Mouse (Mus musculus) liver, embryonic 12.5 days (tissue): Measurements from ENCODE around the gene Nenf. TPM values are rescaled to one million over a fixed set of nuclear protein-coding genes. Genes with fewer than 3 reads are reported as not detected.

Experiments used
- ATAC-seq: fragments of 200-750 bp; cut with Nextera tagmentation; 2 replicates; pipeline ENCODE4 v1.8.0; 2017; ENCODE audit warnings: moderate number of reproducible peaks, mild to moderate bottlenecking, moderate library complexity
- H3K27ac ChIP-seq: fragments of 300-500 bp; sonication (generic); 2 replicates; pipeline ENCODE4 v1.5.1; 2016; ENCODE audit warnings: mild to moderate bottlenecking
- H3K27me3 ChIP-seq: fragments of 300-500 bp; sonication (generic); replicated peaks from 2 replicates; pipeline ENCODE4 v1.6.1; 2016; ENCODE audit warnings: mild to moderate bottlenecking, moderate library complexity
- H3K36me3 ChIP-seq: fragments of 300-500 bp; sonication (generic); 2 replicates; pipeline ENCODE4 v1.6.1; 2016; ENCODE audit warnings: mild to moderate bottlenecking, moderate library complexity
- H3K4me1 ChIP-seq: fragments of 300-500 bp; sonication (generic); 2 replicates; pipeline ENCODE4 v1.6.1; 2016
- H3K4me2 ChIP-seq: fragments of 300-500 bp; sonication (generic); 2 replicates; pipeline ENCODE4 v1.6.1; 2016; ENCODE audit warnings: mild to moderate bottlenecking, moderate library complexity
- H3K4me3 ChIP-seq: fragments of 300-500 bp; sonication (generic); 2 replicates; pipeline ENCODE4 v1.5.1; 2016; ENCODE audit warnings: mild to moderate bottlenecking, moderate library complexity
- H3K9ac ChIP-seq: fragments of 300-500 bp; sonication (generic); 2 replicates; pipeline ENCODE4 v1.6.1; 2016; ENCODE audit warnings: mild to moderate bottlenecking, moderate library complexity
- H3K9me3 ChIP-seq: fragments of 300-500 bp; sonication (generic); replicated peaks from 2 replicates; pipeline ENCODE4 v1.6.1; 2016; ENCODE audit warnings: mild to moderate bottlenecking, moderate library complexity
- WGBS: fragments of 180-500 bp; shearing (Covaris S2); methylation state at CpG from one replicate; pipeline ENCODE4 v1.1.7; 2016; ENCODE audit not compliant: insufficient replicate concordance; 5-methylcytosine and 5-hydroxymethylcytosine counted together
- polyA plus RNA-seq: library from polyadenylated mRNA; unstranded; fragments of >200 nt; fragmentation: Nextera tagmentation; extraction: Ambion mirVana; gene quantifications from 2 replicates; pipeline ENCODE4 v1.2.1, GENCODE M21; 2016

Nenf gene
- polyA plus RNA-seq, 1 experiment from 2014 or later = 37.1 TPM

DNA sequence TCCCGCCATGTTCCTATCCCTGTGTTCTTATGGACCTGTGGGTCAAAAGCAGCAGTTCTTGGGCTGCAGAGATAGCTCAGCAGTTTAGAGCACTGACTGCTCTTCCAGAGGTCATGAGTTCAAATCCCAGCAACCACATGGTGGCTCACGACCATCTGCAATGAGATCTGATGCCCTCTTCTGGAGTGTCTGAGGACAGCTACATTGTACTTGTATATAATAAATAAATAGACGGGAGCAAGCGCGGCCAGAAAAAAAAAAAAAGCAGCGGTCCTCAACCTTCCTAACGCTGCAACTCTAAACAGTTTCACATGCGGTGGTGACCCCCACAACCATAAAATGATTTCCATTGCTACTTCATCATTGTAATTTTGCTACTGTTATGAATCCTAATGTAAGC is 1.2 kb downstream of the Nenf start:
- no peak for ATAC-seq
- no peaks in the 10 kb centered on the region for H3K9me3 ChIP-seq
- peaks cover 39% of the 10 kb centered on the region for H3K4me1 ChIP-seq
- H3K4me3 ChIP-seq = peak overlapping the region; percentile 82
- H3K27ac ChIP-seq = 0 out of 2 replicates have a peak overlapping the region, but pooled peaks have one; percentile 90
- H3K36me3 ChIP-seq = no peaks in the 10 kb centered on the region
- peak overlapping the region; percentile 90 for H3K4me2 ChIP-seq
- H3K9ac ChIP-seq = peak overlapping the region; percentile 90; the same call in 1 of the 2 replicates
- WGBS = 87% methylated on average over 8 of the region's 8 CpGs
- no peaks in the 10 kb centered on the region; the same call in 1 of the 2 replicates for H3K27me3 ChIP-seq

DNA sequence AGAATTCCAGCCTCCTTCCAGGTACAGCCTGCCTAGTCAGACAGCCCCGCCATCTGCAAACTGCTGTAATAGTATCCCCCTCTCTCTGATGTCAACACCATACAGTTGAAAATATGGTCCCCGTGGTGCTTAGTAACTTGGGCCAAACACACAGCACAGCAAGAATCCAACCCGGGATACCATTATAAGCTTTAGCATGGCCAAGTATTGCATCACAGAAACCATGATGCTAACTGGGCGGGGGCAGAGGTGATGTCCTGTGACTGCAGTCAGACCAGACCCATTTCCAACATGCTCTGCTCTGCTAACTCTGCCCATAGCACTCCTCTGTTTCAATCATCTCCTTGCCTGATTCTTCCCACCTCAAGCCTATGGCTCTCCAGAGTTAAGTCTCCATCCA is 4.1 kb downstream of the Nenf start:
- no peaks in the 10 kb centered on the region for H3K9me3 ChIP-seq
- no peak overlapping the region for H3K27ac ChIP-seq
- H3K36me3 ChIP-seq = peaks cover 5% of the 10 kb centered on the region; the same call in 1 of the 2 replicates
- 57% methylated on average over 4 of the region's 4 CpGs for WGBS
- H3K27me3 ChIP-seq = no peaks in the 10 kb centered on the region
- ATAC-seq = no peak
- peaks cover 33% of the 10 kb centered on the region for H3K4me1 ChIP-seq
- no peak overlapping the region for H3K9ac ChIP-seq
- H3K4me3 ChIP-seq = no peak overlapping the region
- H3K4me2 ChIP-seq = no peak overlapping the region

DNA sequence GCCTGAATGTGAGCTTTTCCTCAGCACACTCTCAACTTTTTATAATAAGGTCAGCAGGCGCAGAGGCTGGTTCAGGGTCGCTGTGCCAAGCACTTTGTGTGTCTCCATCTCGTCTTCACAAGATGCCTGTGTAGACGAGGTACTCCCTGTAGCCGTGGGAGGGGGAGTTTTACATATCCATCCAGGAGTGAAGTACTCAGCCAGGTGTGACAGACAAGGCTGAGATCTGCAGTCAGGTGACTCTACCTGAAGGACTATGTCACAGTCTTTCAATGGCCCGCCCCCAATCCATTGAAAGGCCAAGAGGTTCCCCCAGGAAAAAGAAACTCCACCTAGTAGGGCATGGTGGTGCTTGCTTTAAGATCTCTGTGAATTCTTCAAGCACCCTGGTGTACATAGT is 4.8 kb downstream of the Nenf start:
- ATAC-seq = no peak
- Histone ChIP-seq H3K27ac (no peak overlapping the region), H3K4me2 (peak overlapping the region; percentile 71), H3K9ac (peak overlapping the region; percentile 73), H3K36me3 (peaks cover 8% of the 10 kb centered on the region), H3K4me3 (peak overlapping the region; percentile 66), H3K4me1 (peaks cover 25% of the 10 kb centered on the region), H3K27me3 (no peaks in the 10 kb centered on the region), H3K9me3 (no peaks in the 10 kb centered on the region; the same call in 1 of the 2 replicates)
- 62% methylated on average over 6 of the region's 6 CpGs for WGBS

DNA sequence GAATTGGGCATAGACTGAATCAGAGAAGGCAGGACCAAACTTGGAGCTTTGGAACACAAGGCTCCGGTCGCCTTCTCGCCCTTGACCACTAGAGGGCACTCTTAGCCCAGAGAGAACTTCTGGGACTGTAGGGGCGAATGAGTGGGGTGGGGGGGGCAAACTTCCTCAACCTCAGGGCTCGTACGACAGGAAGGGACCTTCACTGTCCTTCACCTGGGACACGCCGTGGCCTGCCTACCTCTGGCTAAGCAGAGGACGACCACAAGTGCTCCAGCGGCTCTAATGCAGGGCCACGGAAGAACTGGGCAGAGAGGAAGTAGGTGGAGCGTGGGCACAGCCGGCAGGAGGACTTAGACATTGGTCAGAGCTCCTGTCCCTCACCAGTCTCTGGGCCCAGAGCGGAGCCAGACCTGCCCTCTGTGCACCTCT is 5.5 kb downstream of the Nenf start:
- WGBS = 0% methylated on average over 14 of the region's 14 CpGs

DNA sequence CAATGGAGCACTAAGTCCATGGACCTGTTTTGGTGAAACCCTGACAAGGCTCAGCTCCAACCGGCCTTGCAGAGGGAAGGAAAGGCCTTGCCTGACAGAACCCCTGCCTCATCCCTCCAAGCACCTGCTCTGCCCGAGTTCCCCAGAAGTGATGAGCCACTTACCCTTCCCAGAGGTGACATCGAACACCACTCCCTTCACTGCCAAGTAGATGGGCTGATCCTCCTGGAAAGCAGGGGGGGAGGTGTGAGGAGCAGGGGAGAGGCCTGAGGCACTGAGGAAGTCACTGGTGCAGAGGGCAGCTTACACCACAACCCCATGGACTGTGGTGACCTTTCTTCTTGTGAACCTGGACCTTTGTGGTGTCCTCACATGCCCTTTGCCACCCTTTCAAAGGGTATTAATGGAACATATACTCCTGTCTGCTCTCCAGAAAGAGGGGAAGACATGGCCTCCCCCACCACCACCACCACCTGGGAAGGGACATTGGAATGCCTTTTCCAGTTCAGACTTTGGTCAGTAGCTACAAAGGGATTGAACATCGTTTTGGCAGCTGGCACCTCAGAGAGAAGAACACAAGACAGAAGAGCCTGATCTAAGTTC is 6.6 kb downstream of the Nenf start:
- Histone ChIP-seq H3K27ac (no peak overlapping the region), H3K27me3 (no peaks in the 10 kb centered on the region), H3K4me1 (peaks cover 9% of the 10 kb centered on the region), H3K4me3 (no peak overlapping the region), H3K36me3 (peaks cover 16% of the 10 kb centered on the region), H3K9ac (no peak overlapping the region), H3K4me2 (no peak overlapping the region), H3K9me3 (no peaks in the 10 kb centered on the region; the same call in 1 of the 2 replicates)
- ATAC-seq = no peak
- WGBS = 73% methylated on average over 4 of the region's 4 CpGs

More for the DNA sequence above, 5.5 kb downstream of the Nenf start:
- H3K4me2 ChIP-seq = peak overlapping the region; percentile 71
- H3K4me3 ChIP-seq = peak overlapping the region; percentile 66
- no peaks in the 10 kb centered on the region for H3K27me3 ChIP-seq
- no peak overlapping the region for H3K27ac ChIP-seq
- H3K36me3 ChIP-seq = peaks cover 13% of the 10 kb centered on the region
- peaks cover 19% of the 10 kb centered on the region for H3K4me1 ChIP-seq
- H3K9ac ChIP-seq = peak overlapping the region; percentile 73
- peak; percentile 89 for ATAC-seq
- no peaks in the 10 kb centered on the region; the same call in 1 of the 2 replicates for H3K9me3 ChIP-seq

DNA sequence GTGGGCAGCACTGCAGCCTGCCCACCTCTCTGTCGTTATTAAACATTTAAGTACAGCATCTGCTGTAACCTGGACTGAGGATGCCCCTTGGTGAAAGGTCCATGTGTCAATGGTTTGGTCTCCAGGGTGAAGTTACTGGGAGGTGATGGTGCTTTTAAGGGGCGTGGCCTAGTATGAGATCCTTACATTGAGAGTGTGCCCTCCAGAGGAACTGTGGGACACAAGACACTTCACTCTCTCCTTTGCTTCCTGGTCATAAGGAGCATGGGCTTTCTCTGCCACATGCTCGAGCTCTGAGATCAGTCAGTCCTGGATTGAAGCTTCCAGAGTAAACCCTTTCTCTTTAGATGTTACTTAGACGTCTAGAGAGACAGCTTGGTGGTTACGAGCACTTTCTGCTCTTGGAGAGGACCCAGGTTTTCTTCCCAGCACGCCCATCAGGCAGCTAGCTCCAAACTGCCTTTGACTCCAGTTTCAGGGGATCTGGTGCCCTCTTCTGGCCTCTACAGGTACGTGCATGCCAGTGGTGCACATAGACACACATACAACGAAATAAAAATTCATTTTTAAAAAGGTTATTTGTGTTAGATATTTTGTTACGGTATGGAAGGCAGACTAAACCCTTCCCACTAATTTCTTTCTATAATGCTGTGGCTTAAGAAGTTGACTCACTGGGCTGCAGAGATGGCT is 10.1 kb downstream of the Nenf start:
- Histone ChIP-seq H3K9me3 (no peaks in the 10 kb centered on the region; the same call in 1 of the 2 replicates), H3K4me2 (no peak overlapping the region), H3K4me3 (no peak overlapping the region), H3K9ac (no peak overlapping the region), H3K27ac (no peak overlapping the region), H3K36me3 (peaks cover 19% of the 10 kb centered on the region), H3K27me3 (no peaks in the 10 kb centered on the region), H3K4me1 (peaks cover 2% of the 10 kb centered on the region; the same call in 1 of the 2 replicates)
- WGBS = 72% methylated on average over 9 of the region's 9 CpGs
- ATAC-seq = no peak

DNA sequence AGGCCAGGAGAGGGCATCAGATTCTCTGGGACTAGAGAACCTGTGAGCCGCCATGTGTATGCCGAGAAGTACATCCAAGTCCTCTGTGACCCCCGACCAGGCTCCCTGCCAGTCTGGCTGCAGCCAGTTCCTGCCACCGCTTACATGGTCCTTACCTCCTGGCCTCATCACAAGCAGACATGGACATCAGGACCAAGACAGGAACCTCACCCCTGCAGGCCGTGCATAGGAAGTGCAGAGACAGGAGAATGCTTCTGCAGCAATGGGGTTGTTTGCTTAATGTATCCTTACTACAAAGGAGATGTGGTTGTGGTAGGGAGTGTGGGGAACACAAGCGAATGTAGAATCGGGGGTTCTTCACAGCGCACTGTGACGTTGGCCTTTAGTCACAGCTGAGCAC is 11.7 kb downstream of the Nenf start:
- Histone ChIP-seq H3K36me3 (peaks cover 19% of the 10 kb centered on the region), H3K4me1 (no peaks in the 10 kb centered on the region), H3K9ac (no peak overlapping the region), H3K9me3 (no peaks in the 10 kb centered on the region; the same call in 1 of the 2 replicates), H3K4me3 (no peak overlapping the region), H3K27me3 (no peaks in the 10 kb centered on the region), H3K27ac (no peak overlapping the region), H3K4me2 (no peak overlapping the region)
- no peak for ATAC-seq
- WGBS = 75% methylated on average over 9 of the region's 9 CpGs

DNA sequence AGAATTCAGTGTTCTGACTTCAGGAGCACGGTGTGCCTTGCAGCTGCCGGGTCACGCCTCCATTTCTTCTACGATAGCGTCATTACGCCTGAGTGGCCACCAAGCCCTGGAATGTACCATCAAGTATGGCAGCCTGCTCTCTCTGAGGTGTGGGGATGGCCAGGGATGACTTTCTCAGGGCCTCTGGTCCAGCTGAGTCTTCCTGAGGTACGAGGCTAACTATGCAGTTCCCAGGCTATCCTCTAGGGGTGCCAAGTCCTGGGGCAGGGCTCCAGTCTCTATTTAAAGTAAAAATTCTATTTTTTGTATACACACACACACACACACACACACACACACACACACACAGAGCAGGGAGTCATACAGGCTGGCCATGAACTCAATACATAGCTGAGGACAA is 12.4 kb downstream of the Nenf start:
- Histone ChIP-seq H3K27me3 (no peaks in the 10 kb centered on the region), H3K27ac (no peak overlapping the region), H3K36me3 (peaks cover 19% of the 10 kb centered on the region), H3K4me1 (no peaks in the 10 kb centered on the region), H3K9ac (no peak overlapping the region), H3K4me3 (no peak overlapping the region), H3K4me2 (no peak overlapping the region), H3K9me3 (no peaks in the 10 kb centered on the region; the same call in 1 of the 2 replicates)
- ATAC-seq = 0 out of 2 replicates have a peak, but pooled peaks have one; percentile 6
- WGBS = 76% methylated on average over 7 of the region's 7 CpGs

DNA sequence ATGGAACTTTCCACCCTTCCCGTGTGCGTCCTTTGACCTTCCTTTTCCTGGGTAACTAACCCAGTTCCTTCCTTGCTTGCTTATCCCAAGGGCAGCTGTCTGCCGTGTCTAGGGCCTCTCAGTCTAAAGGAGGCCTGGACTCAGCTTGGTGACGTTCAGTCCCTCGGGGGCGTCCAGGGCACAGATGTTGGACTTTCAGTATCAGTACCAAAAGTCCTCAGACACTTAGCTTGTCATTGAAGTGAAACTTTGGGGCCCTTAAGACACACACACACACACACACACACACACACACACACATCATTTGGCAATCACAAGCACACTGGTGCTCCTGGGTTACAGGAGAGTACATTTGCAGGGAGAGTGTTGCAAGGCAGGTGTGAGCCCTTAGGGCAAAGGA is 13.8 kb downstream of the Nenf start:
- Histone ChIP-seq H3K4me2 (no peak overlapping the region), H3K9ac (no peak overlapping the region), H3K27me3 (no peaks in the 10 kb centered on the region), H3K4me1 (no peaks in the 10 kb centered on the region), H3K4me3 (no peak overlapping the region), H3K9me3 (no peaks in the 10 kb centered on the region; the same call in 1 of the 2 replicates), H3K36me3 (peaks cover 16% of the 10 kb centered on the region), H3K27ac (no peak overlapping the region)
- ATAC-seq = no peak
- WGBS = 57% methylated on average over 6 of the region's 6 CpGs

DNA sequence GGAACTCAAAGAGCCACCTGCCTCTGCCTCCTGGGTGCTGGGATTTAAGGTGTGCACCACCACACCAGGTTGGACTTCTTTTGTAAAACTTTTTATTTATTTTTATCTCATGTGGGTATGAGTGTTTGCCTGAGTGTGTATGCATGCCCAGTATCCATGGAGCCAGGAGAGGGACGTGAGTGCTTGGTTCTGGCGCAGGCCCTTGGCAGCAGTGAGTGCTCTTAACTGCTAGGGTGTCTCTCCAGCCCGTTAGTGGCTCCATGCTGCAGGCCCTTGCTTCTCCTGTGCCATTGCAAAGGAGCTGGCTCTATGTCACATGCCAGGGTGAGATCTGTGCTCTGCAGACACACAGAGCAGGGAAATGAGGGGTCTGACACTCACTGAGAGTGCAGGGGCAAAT is 14.3 kb downstream of the Nenf start:
- Histone ChIP-seq H3K4me3 (no peak overlapping the region), H3K9ac (no peak overlapping the region), H3K9me3 (no peaks in the 10 kb centered on the region; the same call in 1 of the 2 replicates), H3K4me2 (no peak overlapping the region), H3K27ac (no peak overlapping the region), H3K36me3 (peaks cover 14% of the 10 kb centered on the region), H3K4me1 (no peaks in the 10 kb centered on the region), H3K27me3 (no peaks in the 10 kb centered on the region)
- WGBS = 76% methylated on average over 3 of the region's 3 CpGs
- no peak for ATAC-seq

DNA sequence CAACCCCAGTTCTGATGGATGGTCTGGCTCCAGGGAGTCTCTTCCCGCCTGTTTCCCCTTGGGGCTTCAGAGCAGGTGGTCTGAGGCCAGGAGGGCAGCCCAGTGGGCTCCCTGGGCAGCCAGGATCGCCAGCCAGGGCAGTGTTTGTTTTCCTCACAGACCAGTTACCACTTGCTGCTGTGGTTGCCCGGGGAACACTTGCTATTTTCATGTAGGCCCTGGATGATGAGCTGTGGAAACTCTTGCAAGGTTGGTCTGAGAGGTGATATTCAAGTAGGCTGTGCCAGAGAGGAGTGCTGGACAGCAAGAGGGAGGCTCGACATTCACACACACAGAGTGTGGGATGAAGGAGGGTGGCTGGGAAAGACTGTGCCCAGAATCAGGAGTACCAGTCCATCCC is 16.1 kb downstream of the Nenf start:
- H3K9me3 ChIP-seq = no peaks in the 10 kb centered on the region
- H3K27me3 ChIP-seq = no peaks in the 10 kb centered on the region
- H3K36me3 ChIP-seq = 0 out of 2 replicates have a peak, but pooled peaks cover 4% of the 10 kb centered on the region
- no peak overlapping the region for H3K9ac ChIP-seq
- H3K4me3 ChIP-seq = no peak overlapping the region
- H3K4me1 ChIP-seq = no peaks in the 10 kb centered on the region
- ATAC-seq = no peak
- H3K4me2 ChIP-seq = no peak overlapping the region
- no peak overlapping the region for H3K27ac ChIP-seq
- WGBS = 38% methylated on average over 4 of the region's 4 CpGs

DNA sequence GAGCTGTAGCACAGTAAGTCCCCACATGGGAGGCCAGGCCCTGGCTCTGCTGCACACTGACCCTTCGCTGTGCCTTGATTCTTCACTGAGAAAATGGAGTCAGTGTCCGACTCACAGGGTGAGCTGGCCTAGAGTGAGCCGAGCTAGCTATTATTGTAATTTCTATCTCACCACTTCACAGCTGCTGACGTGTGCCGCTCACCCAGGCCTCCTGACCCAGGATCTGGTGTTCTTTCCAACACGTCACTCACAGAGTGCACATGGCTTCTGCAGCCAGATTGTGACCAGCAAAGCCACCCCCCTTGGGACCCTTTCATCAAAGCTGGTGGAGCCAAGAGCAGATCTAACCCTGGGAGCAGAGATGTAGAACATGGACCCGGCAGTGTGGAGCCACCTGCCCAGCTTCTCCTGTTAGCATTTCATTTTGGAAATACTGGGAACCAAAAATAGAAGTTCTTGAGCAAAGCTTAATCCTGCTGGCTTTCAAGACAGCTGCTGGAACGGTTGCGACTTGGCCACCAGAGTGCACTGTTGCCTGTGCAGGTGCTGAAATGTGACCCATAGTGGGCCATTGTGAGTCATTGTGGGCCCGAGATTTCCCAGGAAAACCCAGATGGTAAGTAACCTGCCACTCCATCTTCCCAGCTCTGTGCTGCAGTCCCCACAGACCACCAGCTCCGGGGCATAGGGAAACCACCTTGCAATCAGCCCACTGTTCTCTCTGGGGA is 18.6 kb downstream of the Nenf start:
- no peak overlapping the region for H3K4me3 ChIP-seq

More for the DNA sequence above, 18.6 kb downstream of the Nenf start:
- Histone ChIP-seq H3K9ac (no peak overlapping the region), H3K36me3 (no peaks in the 10 kb centered on the region), H3K27ac (no peak overlapping the region), H3K4me1 (no peaks in the 10 kb centered on the region), H3K27me3 (peaks cover 7% of the 10 kb centered on the region; the same call in 1 of the 2 replicates), H3K4me2 (no peak overlapping the region), H3K9me3 (no peaks in the 10 kb centered on the region)
- ATAC-seq = no peak
- WGBS = 53% methylated on average over 11 of the region's 11 CpGs
